Mouse (Mus musculus): ENCODE measurements around the gene Cluap1. TPM values are rescaled to one million over a fixed set of nuclear protein-coding genes. Genes with fewer than 3 reads are reported as not detected.

Cluap1 gene
- total and polyA plus RNA-seq, 3 experiments, result 28.9 to 30.7 TPM; not detected in 1

DNA sequence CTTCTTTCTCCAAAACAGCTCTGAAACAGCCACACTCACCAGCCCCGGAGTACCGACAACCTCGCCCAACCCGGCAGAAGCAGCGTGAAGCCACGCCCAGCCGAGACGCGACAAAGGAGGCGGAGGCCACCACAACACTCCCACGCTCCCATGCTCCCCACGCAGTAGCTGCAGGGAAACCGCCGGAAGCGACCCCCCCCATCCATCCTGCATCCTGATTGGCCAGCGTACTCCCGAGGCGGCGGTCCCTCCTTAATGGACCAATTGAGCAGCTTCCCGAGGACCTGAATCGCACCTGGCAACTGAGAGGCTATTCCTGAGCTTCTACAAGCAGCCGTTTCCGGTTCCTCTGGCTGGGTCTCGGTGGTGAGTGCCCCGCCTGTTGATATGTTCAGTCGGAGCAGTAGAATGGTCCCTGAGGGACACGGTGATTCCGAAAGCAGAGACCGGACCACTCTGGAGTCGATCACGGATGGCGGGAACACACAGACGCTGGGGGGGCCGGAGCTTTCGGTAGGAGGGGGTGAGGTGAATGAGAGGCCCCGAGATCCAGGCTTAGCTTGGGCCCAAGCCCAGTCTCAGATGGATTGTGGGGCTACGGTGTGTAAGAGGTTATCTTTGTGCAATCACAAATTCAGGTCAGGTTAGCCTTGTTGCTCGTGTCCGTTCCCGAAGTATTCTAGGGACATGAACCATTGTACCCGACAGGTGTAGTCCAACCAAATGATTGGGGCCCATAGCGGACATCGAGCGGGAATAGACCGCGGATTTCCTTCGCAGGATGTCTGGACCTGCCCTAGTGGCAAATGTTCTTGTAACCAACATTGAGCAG lies 36.2 kb upstream of the Cluap1 start, which contains the start of gene Naa60:
Gene Naa60, plus strand, starts transcription at position 160 of the 832 bp plus-strand sequence.
- no peaks in the 10 kb centered on the region; a peak in 3 of 4 replicates for H3K36me3 ChIP-seq (ENCODE audit: control insufficient read depth in 1 of 2, insufficient read depth in 2 of 2, low read length in 2 of 2)
- no peak within 1 kb of the TSS for H3K4me3 ChIP-seq (ENCODE audit: control insufficient read depth in 1 of 2, insufficient read depth in 1 of 2, low read depth in 2 of 2, low read length in 2 of 2)
- H3K27me3 ChIP-seq (ENCODE audit: control insufficient read depth in 1 of 2, insufficient read depth in 2 of 2, low read length in 2 of 2), result no peaks in the 10 kb centered on the region
- TF ChIP-seq USF1 (IDR thresholded peaks at IDR 0.05; ENCODE audit: low read depth, low read length) (no peak), TCF12 (IDR thresholded peaks at IDR 0.05; ENCODE audit: low read depth, low read length) (no peak), EP300 (IDR thresholded peaks at IDR 0.05; ENCODE audit: low read depth in 1 of 2, low read length in 2 of 2) (no peak), KAT2A (conservative IDR thresholded peaks at IDR 0.05; ENCODE audit: low read depth, low read length) (no peak), ZC3H11A (IDR thresholded peaks at IDR 0.05; ENCODE audit: low read depth, low read length) (no peak), ETS1 (IDR thresholded peaks at IDR 0.05; ENCODE audit: low read depth, low read length) (no peak), TAL1 (IDR thresholded peaks at IDR 0.05; ENCODE audit: low read length) (no peak), MAFK (IDR thresholded peaks at IDR 0.05; ENCODE audit: borderline replicate concordance, low read depth, low read length) (no peak), ZKSCAN1 (IDR thresholded peaks at IDR 0.05; ENCODE audit: low read depth, low read length) (no peak), E2F4 (IDR thresholded peaks at IDR 0.05; ENCODE audit: borderline replicate concordance, low read depth, low read length) (no peak), USF2 (IDR thresholded peaks at IDR 0.05; ENCODE audit: borderline replicate concordance in 1 of 2, insufficient read depth in 1 of 2, low read depth in 1 of 2, low read length in 2 of 2) (no peak), RCOR1 (IDR thresholded peaks at IDR 0.05; ENCODE audit: low read depth, low read length) (no peak), SMC3 (IDR thresholded peaks at IDR 0.05; ENCODE audit: low read depth, low read length) (no peak), MXI1 (IDR thresholded peaks at IDR 0.05; ENCODE audit: low read depth, low read length) (no peak), NRF1 (IDR thresholded peaks at IDR 0.05; ENCODE audit: insufficient read depth, low read depth, low read length, poor library complexity, severe bottlenecking) (no peak), POLR2A (IDR thresholded peaks at IDR 0.05; ENCODE audit: control insufficient read depth in 1 of 2, insufficient read depth in 1 of 2, low read depth in 1 of 2, low read length in 2 of 2, poor library complexity in 1 of 2) (no peak), NELFE (IDR thresholded peaks at IDR 0.05; ENCODE audit: low read depth, low read length) (no peak), POLR2AphosphoS2 (IDR thresholded peaks at IDR 0.05; ENCODE audit: low read length) (no peak), SIN3A (IDR thresholded peaks at IDR 0.05; ENCODE audit: low read length) (no peak)
- H3K4me1 ChIP-seq (ENCODE audit: control insufficient read depth in 1 of 2, insufficient read depth in 2 of 2, low read length in 2 of 2), result no peaks in the 10 kb centered on the region
- no peak for DNase-seq (ENCODE audit: low read depth, low spot score)
- H3K27ac ChIP-seq (ENCODE audit: control insufficient read depth, low read depth, low read length), result no peak within 1 kb of the TSS
- no peaks in the 10 kb centered on the region for H3K9me3 ChIP-seq (replicated peaks; ENCODE audit: insufficient read depth, low read length)
- no peaks in the 10 kb centered on the region for H3K79me2 ChIP-seq (ENCODE audit: control insufficient read depth, insufficient read depth, low read length, poor library complexity)
- no peak within 1 kb of the TSS for H3K9ac ChIP-seq (ENCODE audit: control insufficient read depth, low read depth, low read length, poor library complexity, severe bottlenecking)

- Histone ChIP-seq H3K9ac (ENCODE audit: control insufficient read depth, low read depth, low read length, poor library complexity, severe bottlenecking) (no peak overlapping the region), H3K79me2 (ENCODE audit: control insufficient read depth, insufficient read depth, low read length, poor library complexity) (no peaks in the 10 kb centered on the region), H3K9me3 (replicated peaks; ENCODE audit: insufficient read depth, low read length) (no peaks in the 10 kb centered on the region), H3K4me3 (ENCODE audit: control insufficient read depth in 1 of 2, insufficient read depth in 1 of 2, low read depth in 2 of 2, low read length in 2 of 2) (no peak overlapping the region), H3K27me3 (ENCODE audit: control insufficient read depth in 1 of 2, insufficient read depth in 2 of 2, low read length in 2 of 2) (no peaks in the 10 kb centered on the region), H3K36me3 (ENCODE audit: control insufficient read depth in 1 of 2, insufficient read depth in 2 of 2, low read length in 2 of 2) (no peaks in the 10 kb centered on the region; a peak in 1 of 4 replicates), H3K4me1 (ENCODE audit: control insufficient read depth in 1 of 2, insufficient read depth in 2 of 2, low read length in 2 of 2) (no peaks in the 10 kb centered on the region), H3K27ac (ENCODE audit: control insufficient read depth, low read depth, low read length) (no peak overlapping the region)
- TF ChIP-seq GABPA (IDR thresholded peaks at IDR 0.05; ENCODE audit: low read depth, low read length) (no peak), POLR2A (IDR thresholded peaks at IDR 0.05; ENCODE audit: control insufficient read depth in 1 of 2, insufficient read depth in 1 of 2, low read depth in 1 of 2, low read length in 2 of 2, poor library complexity in 1 of 2) (no peak), TBP (IDR thresholded peaks at IDR 0.05; ENCODE audit: low read depth, low read length) (no peak), CTCF (IDR thresholded peaks at IDR 0.05 in 2 of 3, conservative IDR thresholded peaks at IDR 0.05 in 1 of 3; ENCODE audit: control insufficient read depth in 1 of 3, insufficient read depth in 1 of 3, low read depth in 2 of 3, low read length in 3 of 3, poor library complexity in 1 of 3, severe bottlenecking in 1 of 3) (no peak), RAD21 (IDR thresholded peaks at IDR 0.05; ENCODE audit: low read depth, low read length) (no peak), ELF1 (IDR thresholded peaks at IDR 0.05; ENCODE audit: low read depth, low read length) (no peak), TCF12 (IDR thresholded peaks at IDR 0.05; ENCODE audit: low read depth, low read length) (no peak), ZMIZ1 (IDR thresholded peaks at IDR 0.05; ENCODE audit: low read depth, low read length) (no peak), UBTF (IDR thresholded peaks at IDR 0.05; ENCODE audit: borderline replicate concordance, insufficient read depth, low read depth, low read length) (no peak), ZC3H11A (IDR thresholded peaks at IDR 0.05; ENCODE audit: low read depth, low read length) (no peak), TAL1 (IDR thresholded peaks at IDR 0.05; ENCODE audit: low read length) (no peak), EP300 (IDR thresholded peaks at IDR 0.05; ENCODE audit: low read depth in 1 of 2, low read length in 2 of 2) (no peak), JUND (IDR thresholded peaks at IDR 0.05; ENCODE audit: low read depth, low read length) (no peak), MXI1 (IDR thresholded peaks at IDR 0.05; ENCODE audit: low read depth, low read length) (no peak), SMC3 (IDR thresholded peaks at IDR 0.05; ENCODE audit: low read depth, low read length) (no peak), SIN3A (IDR thresholded peaks at IDR 0.05; ENCODE audit: low read length) (no peak), ZKSCAN1 (IDR thresholded peaks at IDR 0.05; ENCODE audit: low read depth, low read length) (no peak), GATA1 (IDR thresholded peaks at IDR 0.05; ENCODE audit: low read depth, low read length) (no peak), USF2 (IDR thresholded peaks at IDR 0.05; ENCODE audit: borderline replicate concordance in 1 of 2, insufficient read depth in 1 of 2, low read depth in 1 of 2, low read length in 2 of 2) (no peak)
- DNase-seq (ENCODE audit: low read depth, low spot score), result no peak
Observed at GRCm38 (mm10) chr16:3876346-3876745, 32.3 kb upstream of the Cluap1 start.

Measured in MEL (cell line).